Mouse (Mus musculus): Measurements from ENCODE around the gene Plxna2. TPM values are rescaled to one million over a fixed set of nuclear protein-coding genes. Genes with fewer than 3 reads are reported as not detected.

The Plxna2 gene
- polyA plus RNA-seq, 1 experiment: 30.7 TPM

DNA sequence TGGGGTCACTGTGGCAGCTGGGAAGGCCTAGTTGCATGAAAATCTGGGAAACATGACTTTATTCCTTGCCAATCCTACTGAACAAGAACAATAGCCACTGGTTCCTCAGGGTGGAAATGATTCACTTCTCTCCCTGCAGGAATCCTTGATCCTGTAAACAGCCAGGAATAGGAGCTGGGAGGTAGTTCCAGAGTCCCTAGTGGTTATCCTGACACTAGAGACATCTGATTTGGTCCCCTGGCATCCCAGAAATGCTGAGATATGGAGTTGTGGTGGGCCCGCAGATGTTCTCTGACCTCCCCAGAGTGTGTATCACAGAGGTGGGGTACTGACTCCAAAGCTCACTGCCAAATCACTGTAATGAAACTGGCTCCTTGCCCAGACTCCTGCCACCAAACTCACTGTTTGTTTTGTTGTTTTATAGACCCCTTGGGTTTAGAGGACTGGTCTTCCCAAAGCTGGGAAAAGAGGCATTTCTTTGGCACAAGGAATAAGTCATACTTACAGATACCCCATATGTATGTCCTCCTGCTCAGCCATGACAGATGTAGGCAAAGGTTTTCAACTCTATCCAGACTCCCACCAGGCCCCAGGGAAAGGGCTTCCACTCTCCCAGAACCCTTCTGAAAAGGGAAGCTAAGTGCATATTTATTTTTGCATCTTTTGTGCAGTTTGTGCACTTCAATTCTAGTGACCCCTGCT lies 40.6 kb downstream of the Plxna2 start:
- no peak for DNase-seq (ENCODE audit: extremely low spot score in 1 of 2, low spot score in 1 of 2)

DNA sequence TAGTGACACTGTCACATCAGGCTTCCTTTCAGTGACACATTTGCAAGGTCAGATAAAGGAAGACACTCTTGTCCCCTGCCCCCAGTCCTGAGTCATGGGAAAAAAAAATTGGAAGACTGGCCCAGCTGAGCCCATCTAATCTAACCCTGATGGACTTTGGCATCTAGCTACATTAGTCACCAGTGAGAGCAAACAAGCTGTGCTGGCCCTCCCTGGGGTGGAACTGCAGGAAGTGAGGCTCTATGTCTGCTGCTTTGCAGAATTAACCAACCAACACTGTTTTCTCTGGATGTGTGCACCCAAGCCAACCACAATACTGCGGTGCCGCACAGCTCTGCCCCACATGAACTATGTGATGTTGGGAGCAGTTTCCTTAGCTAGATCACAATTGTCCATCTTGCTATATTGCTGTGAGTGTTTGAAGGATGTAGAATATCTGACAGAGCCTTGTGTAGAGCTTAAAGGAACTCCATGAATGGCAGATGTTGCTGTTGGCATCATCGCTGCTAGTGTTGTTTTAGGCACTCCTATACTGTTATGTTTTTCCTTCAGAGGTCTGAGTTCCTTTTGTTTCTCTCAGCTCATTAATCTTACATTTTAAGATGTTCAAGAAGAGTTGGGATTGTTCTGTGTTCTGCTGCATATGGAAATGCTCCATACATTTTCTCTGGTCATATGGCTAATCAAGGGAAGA lies 42.6 kb downstream of the Plxna2 start:
- no peak for DNase-seq (ENCODE audit: extremely low spot score in 1 of 2, low spot score in 1 of 2)

DNA sequence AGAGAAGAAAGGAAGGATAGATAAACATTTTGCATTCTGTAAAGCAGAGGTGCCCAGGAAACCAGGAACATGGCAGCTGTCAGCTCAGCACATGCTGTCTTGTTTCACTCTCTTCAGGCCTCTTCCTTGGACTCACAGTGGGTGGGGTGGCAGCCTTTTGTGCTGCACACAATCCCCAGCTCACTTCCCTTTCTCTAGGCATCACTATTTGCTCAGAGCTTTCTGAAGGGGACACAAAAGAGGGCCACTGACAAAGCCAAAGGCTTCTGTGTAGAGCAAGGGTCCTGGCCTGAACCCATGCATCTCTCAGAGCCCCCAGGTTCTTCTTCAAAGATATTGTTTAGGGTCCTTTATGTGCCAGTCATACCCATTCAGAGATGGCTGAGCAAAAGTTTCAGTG lies 45.0 kb downstream of the Plxna2 start:
- no peak for DNase-seq (ENCODE audit: extremely low spot score in 1 of 2, low spot score in 1 of 2)

DNA sequence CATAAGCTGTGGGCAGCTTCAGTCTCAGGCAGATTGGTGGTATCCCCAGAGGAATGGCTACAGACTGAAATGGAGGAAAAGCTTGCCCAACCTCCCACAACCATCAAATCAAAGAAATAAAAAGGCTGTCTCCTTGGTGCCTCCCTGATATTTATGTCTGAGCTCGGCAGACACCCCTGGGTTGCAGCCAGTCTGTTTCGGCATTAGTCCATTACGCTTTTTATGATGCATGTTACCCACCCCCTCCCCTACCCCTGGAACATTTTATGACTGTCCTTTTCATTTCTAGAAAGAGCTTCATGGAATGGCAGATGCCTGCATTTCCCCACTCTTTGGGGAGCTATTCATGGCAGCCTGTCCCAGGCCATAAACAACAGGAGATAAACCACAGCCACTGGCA lies 47.7 kb downstream of the Plxna2 start:
- no peak for DNase-seq (ENCODE audit: extremely low spot score in 1 of 2, low spot score in 1 of 2)

DNA sequence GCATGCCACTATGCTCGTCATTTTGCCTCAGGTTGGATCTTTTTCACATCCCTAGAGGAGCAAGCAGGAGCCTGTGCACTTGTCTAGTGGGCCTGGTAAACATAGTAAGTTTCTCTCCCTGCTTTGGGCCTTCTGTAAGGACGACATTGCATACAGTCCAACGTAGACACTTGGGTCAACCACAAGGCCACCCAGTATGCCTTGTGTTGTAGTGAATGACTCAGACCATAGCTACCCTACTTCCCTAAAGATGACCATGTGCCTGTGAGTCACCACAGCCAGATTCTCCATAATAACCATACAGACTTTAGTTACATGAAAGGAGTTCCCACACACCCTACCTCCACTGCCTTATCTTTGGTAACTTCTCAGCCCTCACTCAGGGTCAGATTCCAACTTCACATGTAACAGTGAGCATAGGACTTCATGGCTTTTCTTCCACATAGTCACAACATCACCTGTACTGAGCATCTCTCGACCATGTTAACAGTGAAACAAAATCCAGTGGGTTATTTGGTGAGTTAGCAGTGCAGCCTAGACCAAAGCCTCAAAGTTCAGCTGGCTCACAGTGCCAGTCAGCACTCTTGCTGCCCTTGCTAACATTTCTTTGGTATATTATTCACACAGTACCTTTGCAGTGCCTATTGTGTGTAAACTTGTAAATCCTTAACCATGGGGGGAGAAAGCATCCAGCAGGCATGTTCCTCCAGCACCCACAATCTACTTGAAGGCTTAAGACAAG lies 53.9 kb downstream of the Plxna2 start:
- no peak for DNase-seq (ENCODE audit: extremely low spot score in 1 of 2, low spot score in 1 of 2)

DNA sequence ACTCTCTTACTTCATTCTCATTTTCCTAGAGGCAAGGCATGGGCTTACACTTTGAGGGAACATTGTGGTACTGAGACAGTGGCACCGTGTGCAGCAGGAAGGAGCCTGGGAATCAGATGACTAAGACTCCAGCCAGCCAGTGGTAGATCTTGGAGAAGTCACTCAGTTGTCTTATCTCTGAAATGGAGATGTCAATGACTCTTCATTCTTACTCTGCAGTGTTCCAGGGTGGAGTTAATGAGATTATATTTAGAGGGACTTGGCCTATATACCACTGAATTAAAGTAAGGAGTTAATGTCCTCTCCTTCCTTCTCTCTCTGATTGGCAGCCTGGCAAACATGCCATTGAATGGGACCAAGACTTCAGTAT lies 54.5 kb downstream of the Plxna2 start:
- DNase-seq (ENCODE audit: extremely low spot score in 1 of 2, low spot score in 1 of 2): no peak

DNA sequence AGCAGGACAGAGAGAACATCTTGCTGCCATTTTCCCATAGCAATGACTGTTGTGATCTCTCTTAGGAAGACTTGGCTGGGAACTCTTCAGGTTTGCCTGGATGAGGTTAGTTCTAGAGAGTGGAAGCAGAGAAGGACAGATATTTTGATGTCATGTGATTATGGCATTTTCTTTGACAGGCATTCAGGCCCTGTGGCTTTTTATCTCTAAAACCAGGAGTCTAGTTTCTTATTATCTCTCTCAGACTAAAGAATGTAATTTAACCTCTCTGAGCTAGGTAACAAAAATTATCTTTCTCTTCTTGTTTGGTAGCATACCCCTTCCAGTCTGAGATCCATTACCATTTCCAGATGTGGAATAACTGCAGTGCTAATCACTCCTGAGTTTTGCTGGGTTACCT lies 55.2 kb downstream of the Plxna2 start:
- no peak for DNase-seq (ENCODE audit: extremely low spot score in 1 of 2, low spot score in 1 of 2)

DNA sequence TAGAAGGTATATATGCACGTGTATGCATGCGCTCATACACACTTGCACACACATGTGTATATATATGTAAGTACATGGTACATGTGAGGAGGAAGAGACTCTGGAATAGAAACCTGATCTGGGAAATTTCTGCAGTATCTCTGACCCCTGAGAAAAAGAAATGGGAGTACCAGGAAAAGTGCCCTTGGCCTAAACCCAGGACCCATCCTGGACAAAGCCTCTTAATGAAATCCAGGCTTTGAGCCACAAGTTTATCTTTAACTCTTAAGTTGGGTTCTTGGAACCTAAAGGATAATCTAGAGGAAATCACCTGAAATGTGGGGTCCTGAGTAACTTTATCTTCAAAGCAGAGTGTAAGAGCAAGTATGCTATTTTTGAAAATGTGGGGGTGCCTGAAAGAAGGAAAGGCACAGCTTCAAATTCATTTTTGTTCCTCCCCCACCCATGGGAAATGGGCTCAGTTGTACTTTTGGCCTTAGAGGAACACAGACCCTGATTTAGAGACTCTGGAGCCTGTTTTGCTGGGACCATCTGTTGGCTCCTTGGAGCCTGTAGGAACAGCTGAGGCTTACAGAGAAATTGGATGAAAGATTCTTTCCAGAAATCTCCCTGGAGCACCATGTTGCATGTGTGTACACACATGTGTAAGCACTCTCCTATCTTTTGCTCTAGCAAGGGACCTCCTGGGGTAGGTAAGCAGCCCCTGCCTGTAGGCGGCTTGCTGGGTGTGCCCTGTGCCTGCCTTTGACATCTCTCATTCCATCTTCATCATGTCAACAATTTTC lies 57.3 kb downstream of the Plxna2 start:
- DNase-seq (ENCODE audit: extremely low spot score in 1 of 2, low spot score in 1 of 2): no peak

DNA sequence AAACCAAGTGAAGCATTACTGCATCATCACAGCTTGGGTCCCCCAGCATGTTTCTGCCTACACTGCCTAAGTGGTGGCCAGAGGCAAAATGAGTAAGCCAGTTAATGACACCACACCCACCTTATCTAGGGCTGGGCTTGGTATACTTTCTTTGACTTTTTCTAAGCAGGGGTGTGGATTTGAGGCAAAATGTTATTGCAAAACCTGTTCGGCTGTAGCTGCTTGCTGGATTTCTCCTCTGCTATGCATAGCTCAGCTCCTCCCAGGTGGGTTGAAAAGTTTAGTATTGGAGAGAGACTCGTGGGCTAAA lies 57.8 kb downstream of the Plxna2 start:
- DNase-seq (ENCODE audit: extremely low spot score in 1 of 2, low spot score in 1 of 2): no peak

DNA sequence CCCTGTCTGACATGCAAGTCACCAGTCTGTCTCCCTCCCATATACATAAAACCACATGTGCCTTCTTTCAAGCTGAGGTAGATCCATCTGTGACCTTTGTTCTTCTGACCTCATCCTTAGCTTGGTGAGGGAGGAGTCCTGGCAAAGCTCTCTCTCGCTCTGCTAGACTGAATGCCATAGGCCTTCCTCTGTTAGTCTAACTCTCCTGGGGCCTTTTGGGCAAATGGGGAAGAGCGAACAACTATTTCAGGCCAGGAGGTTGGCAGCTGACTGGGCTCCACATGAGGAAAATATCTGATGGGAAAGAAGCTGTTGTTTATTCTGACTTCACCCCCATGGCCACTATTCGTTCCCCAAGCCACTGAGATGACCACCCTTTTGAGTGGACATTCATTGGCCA lies 59.9 kb downstream of the Plxna2 start:
- DNase-seq (ENCODE audit: extremely low spot score in 1 of 2, low spot score in 1 of 2): no peak

DNA sequence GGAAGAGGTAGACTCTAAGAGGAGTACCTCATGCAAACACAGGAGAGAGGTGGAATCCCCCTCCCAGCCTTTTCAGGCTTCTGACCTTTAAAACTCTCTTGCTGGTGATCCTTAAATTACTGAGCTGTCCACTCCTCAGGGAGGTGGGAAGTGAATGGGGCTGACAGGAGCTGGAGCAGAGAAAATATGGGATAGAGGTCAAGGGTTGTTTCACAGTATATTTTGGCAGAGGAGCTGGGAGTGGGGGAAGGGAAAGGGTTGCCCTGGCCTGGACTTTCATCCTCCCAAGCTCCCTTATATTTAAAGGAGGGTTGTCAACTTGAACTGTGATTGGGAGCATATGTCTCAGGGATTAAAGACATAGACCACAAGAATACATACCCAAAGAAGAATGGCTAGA lies 61.1 kb downstream of the Plxna2 start:
- DNase-seq (ENCODE audit: extremely low spot score in 1 of 2, low spot score in 1 of 2): no peak

DNA sequence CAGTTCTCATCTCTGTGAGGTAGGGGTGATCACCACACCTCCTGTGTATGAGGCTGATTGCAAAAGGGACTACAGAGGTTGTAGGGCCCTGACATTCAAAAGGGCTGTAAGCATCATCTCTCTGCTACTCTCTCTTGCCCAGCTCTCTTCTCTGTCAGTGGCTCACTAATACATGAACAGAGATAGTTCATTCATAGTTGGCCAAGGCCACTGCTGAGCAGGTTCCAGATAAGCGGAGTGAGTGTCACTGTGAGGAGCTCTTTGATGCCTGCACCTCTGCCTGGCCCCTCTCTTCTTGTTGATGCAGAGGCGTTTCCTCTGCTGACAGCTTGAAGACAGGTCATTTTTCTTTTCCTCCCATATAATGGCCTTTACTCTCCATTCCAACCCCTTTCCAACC lies 62.1 kb downstream of the Plxna2 start:
- no peak for DNase-seq (ENCODE audit: extremely low spot score in 1 of 2, low spot score in 1 of 2)

DNA sequence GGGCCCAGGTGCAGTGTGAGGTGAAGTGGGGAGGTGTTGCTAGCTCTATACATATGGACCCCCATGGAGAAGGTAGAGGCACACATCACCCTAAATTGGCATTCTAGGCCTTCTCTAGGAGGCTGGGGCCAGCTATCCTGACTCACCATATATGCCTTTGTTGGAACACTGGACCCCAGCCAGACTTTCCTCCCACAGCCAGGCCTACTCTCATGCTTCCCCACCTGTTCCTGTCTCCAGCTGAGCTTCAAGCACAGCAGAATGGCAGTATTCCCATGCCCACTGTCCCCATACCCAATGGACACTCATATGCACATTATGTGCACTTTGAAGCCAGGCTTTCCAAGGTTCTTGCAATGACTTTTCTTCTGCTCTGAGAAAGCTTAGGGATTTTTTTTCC lies 64.0 kb downstream of the Plxna2 start:
- peak; percentile 75 to 91 for DNase-seq (ENCODE audit: extremely low spot score in 1 of 2, low spot score in 1 of 2)

DNA sequence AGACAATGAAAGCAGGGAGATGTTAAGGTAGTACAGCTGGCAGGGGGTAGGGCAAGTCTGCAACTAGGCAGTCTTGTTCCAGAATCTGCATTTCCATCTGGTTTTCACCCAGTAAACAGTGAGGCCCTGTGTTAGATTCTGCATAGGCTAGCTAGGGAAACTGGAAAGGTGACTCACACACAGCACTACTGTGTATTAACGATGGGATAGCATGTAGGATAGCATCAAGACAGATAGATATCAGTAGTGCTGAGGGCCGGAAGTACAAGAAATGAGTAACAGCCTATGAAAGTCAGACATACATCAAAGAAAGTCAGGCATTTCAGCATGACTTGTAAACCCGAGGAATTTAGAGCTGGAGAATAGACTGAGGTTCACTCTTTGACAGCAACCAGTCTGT lies 65.1 kb downstream of the Plxna2 start:
- DNase-seq (ENCODE audit: extremely low spot score in 1 of 2, low spot score in 1 of 2): no peak

DNA sequence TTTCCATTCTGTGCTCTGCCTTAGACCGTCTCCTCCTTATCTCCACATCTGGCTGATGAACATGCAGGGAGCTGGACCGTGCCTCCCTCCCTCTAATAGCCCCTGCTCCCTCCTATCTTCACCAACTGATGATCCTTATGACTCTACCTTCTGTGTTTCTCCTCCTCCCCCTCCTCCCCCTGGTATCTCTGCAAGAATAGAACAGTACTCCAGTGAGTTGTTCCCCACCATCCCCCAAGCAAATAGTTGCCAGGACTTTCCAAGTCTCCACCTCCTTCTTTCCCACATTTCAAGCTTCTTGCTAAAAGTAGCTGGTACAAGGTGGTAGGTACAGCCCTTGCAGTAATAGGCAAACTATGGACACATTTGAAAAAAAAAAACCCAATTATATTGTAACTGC lies 67.9 kb downstream of the Plxna2 start:
- peak; percentile 55 to 65 for DNase-seq (ENCODE audit: extremely low spot score in 1 of 2, low spot score in 1 of 2)

DNA sequence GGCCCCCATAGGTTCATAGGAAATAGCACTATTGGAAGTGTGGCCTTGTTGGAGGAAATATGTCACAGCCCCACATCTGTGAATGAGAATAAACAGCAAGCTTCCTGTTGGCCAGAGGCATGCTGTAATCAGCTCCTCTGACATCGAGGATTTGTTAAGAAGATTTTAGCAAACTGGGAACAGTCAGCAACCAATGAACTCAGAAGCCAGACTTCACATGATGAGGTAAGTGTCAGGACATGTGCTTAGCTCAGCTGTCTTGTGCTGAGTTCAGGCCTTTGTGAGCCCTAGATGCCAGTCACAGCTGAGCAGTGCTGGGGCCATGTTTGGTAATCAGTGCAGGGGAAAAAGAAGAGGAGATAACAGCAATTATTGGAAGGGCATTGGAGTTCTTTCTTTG lies 69.7 kb downstream of the Plxna2 start:
- no peak for DNase-seq (ENCODE audit: extremely low spot score in 1 of 2, low spot score in 1 of 2)

DNA sequence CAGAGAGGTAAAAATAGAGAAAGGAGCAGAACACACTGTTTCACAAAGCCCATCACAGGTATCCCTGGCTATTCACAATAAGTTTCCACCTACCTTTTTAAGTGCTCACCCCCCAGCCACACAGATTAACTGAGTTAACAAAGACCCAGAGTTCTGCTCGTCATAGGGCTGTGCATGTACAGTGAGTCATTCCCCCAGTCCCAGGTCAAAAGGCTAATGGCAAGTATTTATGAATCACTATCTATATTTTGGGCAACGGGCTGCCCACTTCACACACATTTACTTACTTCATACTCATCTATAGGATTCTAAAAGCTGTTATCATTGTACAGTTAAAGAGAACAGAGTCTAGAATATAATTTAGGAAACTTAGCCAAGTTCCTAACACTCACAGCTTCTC lies 70.1 kb downstream of the Plxna2 start:
- no peak for DNase-seq (ENCODE audit: extremely low spot score in 1 of 2, low spot score in 1 of 2)

DNA sequence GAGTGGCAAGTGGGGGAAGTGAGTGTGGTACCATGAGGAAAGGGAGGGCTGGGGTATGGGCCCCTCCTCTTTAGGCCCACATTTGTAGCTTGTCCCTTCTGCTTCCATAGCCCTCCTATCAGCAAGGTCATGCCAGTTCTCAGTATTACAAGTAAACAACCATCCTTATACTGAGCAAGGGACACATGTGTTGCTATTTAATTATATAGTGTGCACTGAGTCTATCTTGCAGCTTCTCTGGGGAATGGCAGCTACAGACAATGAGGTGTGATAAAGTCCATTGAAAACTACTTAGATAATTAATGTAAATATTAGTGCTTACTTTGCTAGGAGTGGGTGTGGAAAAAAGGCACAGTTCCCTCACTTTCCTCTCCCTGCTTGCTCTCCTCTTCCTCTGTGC lies 75.0 kb downstream of the Plxna2 start:
- no peak for DNase-seq (ENCODE audit: extremely low spot score in 1 of 2, low spot score in 1 of 2)

DNA sequence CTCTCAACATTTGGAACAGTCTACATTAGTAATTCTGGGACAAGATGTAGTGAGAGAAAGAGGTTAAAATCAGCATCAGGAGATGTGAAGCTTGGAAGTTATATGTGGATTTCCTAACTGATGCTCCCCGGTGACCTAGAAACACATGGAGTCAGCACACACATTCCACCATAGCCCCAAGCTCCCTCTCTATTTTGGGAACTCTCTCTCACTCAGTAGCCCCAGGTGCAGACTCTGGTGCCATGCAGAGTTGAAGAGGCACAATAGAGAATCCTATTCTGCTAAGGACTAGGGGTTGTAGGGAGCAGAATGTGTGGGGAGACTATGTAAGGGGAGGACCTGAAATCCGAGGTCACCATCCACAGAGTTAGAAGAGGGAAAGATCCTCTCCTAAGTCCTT lies 75.5 kb downstream of the Plxna2 start:
- no peak for DNase-seq (ENCODE audit: extremely low spot score in 1 of 2, low spot score in 1 of 2)

DNA sequence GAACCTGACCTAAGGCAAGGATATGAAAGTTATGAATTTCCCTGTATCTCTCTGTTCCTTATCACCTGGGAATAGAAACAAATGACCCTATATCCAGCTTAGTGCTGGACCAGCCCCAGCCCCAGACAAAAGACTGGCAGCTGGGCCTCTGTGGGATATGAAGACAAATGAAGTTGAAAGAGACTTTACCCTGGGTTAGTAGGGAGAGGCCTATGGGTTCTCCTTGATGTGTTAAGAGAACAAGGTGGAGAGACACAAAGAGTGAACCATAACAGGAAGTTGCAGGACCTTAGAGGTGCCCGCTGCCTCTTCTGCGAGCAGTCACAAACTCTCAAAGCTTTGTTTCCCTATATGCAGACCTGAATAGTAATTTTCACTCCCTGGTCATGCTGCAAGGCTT lies 76.8 kb downstream of the Plxna2 start:
- DNase-seq (ENCODE audit: extremely low spot score in 1 of 2, low spot score in 1 of 2): no peak

DNA sequence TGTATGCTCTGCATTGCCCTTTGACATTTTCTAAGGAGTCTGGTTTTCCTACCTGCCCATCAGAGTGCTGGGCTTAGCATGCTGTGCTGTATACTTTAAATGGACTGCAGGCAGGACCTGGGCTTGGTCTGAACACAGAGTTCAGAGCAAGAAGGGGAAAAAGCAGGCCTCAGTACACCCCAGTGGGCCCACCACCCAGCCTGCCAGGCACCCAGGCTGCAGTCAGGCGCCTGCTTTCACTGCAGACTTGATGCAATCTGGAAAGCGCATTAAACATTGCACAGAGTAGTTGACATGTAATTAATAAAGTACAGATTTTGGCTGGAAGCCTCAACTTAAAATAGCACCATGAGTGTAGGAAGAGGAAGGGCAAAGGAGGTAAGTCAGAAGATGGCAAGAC lies 79.4 kb downstream of the Plxna2 start:
- DNase-seq (ENCODE audit: extremely low spot score in 1 of 2, low spot score in 1 of 2): no peak
